Mouse (Mus musculus): ENCODE measurements around the gene Slc9a3r2. TPM values are rescaled to one million over a fixed set of nuclear protein-coding genes. Genes with fewer than 3 reads are reported as not detected.

Gene Slc9a3r2
- polyA plus RNA-seq, 1 experiment from 2014 or later: 23.5 TPM

DNA sequence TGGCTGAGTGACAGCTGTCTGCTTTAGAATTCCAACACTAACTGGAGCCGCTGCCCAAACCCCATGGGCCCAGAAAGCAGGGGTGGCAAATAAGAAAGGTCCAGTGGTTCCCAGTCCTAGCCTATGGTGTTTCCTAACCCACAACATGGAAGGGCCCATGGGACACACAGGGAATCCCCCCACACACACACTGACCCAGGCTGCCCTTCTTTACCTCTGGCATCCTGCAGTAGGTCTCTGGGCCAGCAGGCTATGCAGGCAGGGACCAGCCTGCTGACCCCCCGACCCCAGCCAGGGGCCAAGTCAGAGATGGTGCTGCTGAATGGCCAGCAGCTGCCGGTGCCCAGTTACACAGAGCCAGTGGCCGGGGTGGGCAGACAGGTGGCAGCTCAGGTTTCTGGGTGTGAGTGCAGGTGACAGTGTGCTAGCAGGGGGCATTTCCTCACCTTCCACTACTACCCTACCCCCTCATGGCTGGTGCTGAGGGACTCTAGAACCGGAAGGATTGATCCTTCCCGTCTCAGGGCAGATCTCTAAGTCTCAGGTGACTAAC lies 7.3 kb downstream of the Slc9a3r2 start:
- Histone ChIP-seq H3K9me3 (no peaks in the 10 kb centered on the region), H3K27me3 (no peaks in the 10 kb centered on the region), H3K36me3 (0 out of 2 replicates have a peak, but pooled peaks cover 2% of the 10 kb centered on the region), H3K27ac (no peak overlapping the region), H3K9ac (replicated peaks) (no peak overlapping the region), H3K4me2 (replicated peaks) (no peak overlapping the region), H3K4me3 (replicated peaks) (no peak overlapping the region), H3K4me1 (replicated peaks) (no peaks in the 10 kb centered on the region)
- ATAC-seq: no peak
- 77% methylated on average over 6 of the region's 6 CpGs for WGBS

DNA sequence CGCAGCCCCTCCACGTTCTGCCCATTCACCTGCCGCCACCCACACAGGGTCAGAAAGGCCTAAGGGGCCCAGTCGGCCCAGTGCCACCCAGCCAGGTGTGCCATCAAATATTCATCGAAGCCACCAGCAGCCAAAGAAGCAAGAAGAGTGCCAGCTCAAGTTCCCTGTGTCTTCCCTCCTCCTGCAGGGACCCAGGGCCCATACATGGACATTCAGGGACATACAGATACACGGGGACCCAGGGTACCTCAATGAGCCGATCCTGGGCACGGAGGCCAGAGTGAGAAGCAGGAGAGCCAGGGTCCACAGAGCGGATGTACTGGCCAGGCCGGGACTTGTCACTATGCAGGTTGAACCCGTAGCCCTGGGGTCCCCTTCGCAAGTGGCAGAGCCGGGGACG lies 8.2 kb downstream of the Slc9a3r2 start:
- Histone ChIP-seq H3K9ac (replicated peaks) (no peak overlapping the region), H3K27me3 (no peaks in the 10 kb centered on the region)
- ATAC-seq: no peak

DNA sequence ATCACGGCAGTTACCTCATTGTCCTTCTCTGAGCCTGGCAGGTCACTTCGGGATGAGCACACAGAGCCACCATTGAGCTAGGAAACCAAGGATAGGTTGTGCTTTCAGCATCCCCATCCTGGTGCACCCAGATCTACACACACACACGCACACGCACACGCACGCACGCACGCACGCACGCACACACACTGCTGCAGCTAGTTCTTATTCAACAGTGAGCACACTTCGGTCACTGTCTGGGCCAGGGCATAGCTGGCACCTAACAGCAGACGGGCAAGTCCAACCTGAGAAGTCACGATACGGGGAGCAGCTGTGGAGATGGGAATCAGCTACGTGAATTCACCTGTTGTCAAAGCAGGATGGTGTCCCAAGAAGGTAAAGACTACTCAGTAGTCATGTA lies 9.5 kb downstream of the Slc9a3r2 start:
- H3K4me1 ChIP-seq (replicated peaks): no peaks in the 10 kb centered on the region
- H3K4me3 ChIP-seq (replicated peaks): no peak overlapping the region
- H3K9me3 ChIP-seq: no peaks in the 10 kb centered on the region
- 0 out of 2 replicates have a peak, but pooled peaks cover 2% of the 10 kb centered on the region for H3K36me3 ChIP-seq
- no peak for ATAC-seq
- H3K4me2 ChIP-seq (replicated peaks): no peak overlapping the region
- H3K27ac ChIP-seq: no peak overlapping the region
- H3K9ac ChIP-seq (replicated peaks): no peak overlapping the region
- no peaks in the 10 kb centered on the region for H3K27me3 ChIP-seq
- WGBS: 96% methylated on average over 15 of the region's 15 CpGs

More for the DNA sequence above, 8.2 kb downstream of the Slc9a3r2 start:
- Histone ChIP-seq H3K9me3 (no peaks in the 10 kb centered on the region), H3K4me2 (replicated peaks) (no peak overlapping the region), H3K36me3 (0 out of 2 replicates have a peak, but pooled peaks cover 2% of the 10 kb centered on the region), H3K4me3 (replicated peaks) (no peak overlapping the region), H3K4me1 (replicated peaks) (no peaks in the 10 kb centered on the region), H3K27ac (no peak overlapping the region)
- 94% methylated on average over 14 of the region's 14 CpGs for WGBS

DNA sequence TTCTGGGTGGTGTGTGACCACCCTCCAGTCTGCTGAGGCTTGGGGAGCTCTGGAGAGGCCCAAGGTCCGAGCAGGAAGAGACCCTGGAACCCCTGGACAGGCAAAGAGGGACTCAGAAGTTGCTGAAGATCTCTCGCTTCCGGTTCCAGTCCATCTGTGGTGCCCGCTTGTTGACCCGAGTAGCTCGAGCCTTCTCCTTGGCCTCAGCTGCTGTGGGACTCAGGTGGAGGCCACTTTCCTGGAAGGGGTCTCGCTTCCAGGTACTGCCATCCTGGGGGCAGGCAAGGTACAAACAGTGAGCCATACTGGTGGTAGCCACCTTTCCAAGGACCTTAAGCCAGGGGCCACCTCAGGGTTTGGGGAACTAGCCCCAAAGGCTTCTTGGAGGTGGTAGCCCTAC lies 10.0 kb downstream of the Slc9a3r2 start:
- Histone ChIP-seq H3K4me1 (replicated peaks) (no peaks in the 10 kb centered on the region), H3K4me2 (replicated peaks) (no peak overlapping the region), H3K9me3 (no peaks in the 10 kb centered on the region), H3K4me3 (replicated peaks) (no peak overlapping the region), H3K27ac (no peak overlapping the region), H3K9ac (replicated peaks) (no peak overlapping the region), H3K27me3 (no peaks in the 10 kb centered on the region), H3K36me3 (0 out of 2 replicates have a peak, but pooled peaks cover 2% of the 10 kb centered on the region)
- WGBS: 89% methylated on average over 7 of the region's 7 CpGs
- ATAC-seq: no peak

DNA sequence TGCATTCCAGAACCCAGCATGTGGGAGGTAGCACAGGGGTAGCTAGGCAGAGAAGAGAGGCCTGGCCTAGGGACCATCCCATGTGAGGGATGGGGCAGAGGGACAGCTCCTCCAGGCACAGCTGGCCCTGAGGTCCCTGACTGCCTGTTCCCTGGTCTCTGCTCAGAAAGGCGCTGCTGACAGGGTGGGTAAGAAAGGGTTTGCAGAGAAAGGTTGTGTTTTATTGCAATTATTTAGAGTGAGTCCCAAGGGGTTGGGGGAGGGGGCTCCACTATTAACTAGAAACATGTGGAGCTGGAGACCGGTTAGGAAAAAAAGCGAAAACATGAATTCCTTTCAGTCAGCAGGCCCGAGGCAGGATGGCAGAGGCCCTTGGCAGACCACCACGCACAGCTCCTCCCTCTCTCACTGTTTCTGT lies 10.5 kb downstream of the Slc9a3r2 start:
- no peak overlapping the region for H3K27ac ChIP-seq
- 88% methylated on average over 5 of the region's 5 CpGs for WGBS
- H3K9ac ChIP-seq (replicated peaks): no peak overlapping the region

DNA sequence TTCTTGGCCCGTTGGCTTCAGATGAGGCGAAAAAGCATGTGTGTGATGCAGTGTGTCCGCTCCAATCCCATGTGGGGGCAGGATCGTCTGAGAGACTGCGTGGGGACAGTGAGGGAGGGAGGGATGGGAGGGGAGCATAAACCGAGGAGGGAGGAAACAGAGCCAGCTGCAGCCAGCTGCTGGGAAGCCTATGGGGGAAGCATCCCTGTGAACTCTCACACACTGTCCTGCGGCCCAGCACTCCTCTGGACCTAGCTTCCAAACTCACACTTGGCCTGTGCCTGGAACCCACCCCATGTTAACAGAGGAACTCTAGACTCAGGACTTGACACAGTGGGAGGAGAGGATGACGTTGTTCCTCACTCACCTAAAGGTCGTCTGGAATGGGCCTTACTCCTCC lies 11.3 kb downstream of the Slc9a3r2 start:
- Histone ChIP-seq H3K27me3 (no peaks in the 10 kb centered on the region), H3K27ac (no peak overlapping the region), H3K36me3 (0 out of 2 replicates have a peak, but pooled peaks cover 2% of the 10 kb centered on the region), H3K4me1 (replicated peaks) (no peaks in the 10 kb centered on the region), H3K4me2 (replicated peaks) (no peak overlapping the region), H3K4me3 (replicated peaks) (no peak overlapping the region), H3K9me3 (no peaks in the 10 kb centered on the region), H3K9ac (replicated peaks) (no peak overlapping the region)
- no peak for ATAC-seq
- WGBS: 83% methylated on average over 9 of the region's 9 CpGs

More for the DNA sequence above, 10.5 kb downstream of the Slc9a3r2 start:
- 0 out of 2 replicates have a peak, but pooled peaks cover 2% of the 10 kb centered on the region for H3K36me3 ChIP-seq
- no peak for ATAC-seq
- H3K4me3 ChIP-seq (replicated peaks): no peak overlapping the region
- H3K4me1 ChIP-seq (replicated peaks): no peaks in the 10 kb centered on the region
- no peaks in the 10 kb centered on the region for H3K9me3 ChIP-seq
- H3K27me3 ChIP-seq: no peaks in the 10 kb centered on the region
- no peak overlapping the region for H3K4me2 ChIP-seq (replicated peaks)

DNA sequence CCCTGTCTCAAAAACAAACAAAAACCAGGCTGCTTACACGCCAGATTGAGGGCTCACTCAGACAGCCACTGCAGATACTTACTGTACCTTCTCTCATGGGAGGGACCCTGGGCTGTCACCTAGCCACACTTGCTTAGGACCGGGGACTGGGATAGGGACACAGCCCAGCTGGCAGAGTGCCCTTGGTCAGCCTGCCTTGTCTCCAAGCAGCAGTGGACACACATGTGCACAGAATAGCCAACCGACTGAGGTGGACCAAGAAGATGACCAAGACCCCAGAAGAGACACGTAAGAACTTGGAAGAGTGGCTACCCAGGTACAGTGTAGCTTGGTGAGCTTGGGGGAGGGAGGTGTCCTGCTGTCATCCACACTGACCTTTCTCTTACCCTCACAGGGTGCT lies 11.9 kb downstream of the Slc9a3r2 start:
- no peak for ATAC-seq
- no peaks in the 10 kb centered on the region for H3K9me3 ChIP-seq
- WGBS: 90% methylated on average over 4 of the region's 4 CpGs
- H3K27me3 ChIP-seq: no peaks in the 10 kb centered on the region
- H3K9ac ChIP-seq (replicated peaks): no peak overlapping the region
- no peak overlapping the region for H3K27ac ChIP-seq
- peaks cover 3% of the 10 kb centered on the region; the same call in 1 of the 2 replicates for H3K4me1 ChIP-seq (replicated peaks)
- no peak overlapping the region for H3K4me2 ChIP-seq (replicated peaks)
- no peak overlapping the region for H3K4me3 ChIP-seq (replicated peaks)
- 0 out of 2 replicates have a peak, but pooled peaks cover 2% of the 10 kb centered on the region for H3K36me3 ChIP-seq

DNA sequence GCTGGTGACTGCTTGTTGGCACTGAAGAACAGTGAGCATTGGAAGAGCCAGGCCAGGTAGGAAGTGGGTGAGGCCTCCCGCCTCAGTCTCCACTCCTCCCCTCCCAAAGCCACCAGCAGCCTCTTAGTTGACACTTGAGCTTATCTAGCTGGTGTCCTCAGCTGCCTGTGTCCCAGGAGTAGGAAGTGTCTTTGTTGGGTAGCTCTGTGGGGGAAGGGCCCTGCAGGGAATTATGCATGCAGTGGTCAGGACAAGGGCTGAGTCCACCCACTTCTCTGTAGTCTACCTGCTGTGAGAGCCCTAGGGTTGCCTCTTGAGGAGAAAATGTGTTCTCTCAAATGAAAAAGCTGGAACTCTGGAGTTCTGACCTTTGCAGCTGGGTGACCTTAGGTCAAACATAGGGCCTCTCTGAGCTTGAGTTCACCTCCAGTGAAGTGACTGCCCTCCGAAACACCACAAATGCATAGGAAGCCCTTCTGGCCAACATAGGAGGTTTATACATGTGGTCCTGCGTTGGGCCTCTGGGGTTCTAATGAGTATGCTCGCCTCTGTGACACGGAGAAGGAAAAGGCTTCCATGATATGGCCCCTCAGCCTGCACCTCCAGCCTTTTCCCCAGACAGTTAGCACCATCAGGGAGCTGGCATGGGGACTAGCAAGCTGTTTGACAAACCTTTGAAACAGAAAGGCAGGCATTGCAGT lies 13.2 kb downstream of the Slc9a3r2 start:
- Histone ChIP-seq H3K27me3 (no peaks in the 10 kb centered on the region), H3K4me1 (replicated peaks) (peaks cover 12% of the 10 kb centered on the region), H3K4me2 (replicated peaks) (no peak overlapping the region), H3K9me3 (no peaks in the 10 kb centered on the region), H3K4me3 (replicated peaks) (no peak overlapping the region), H3K9ac (replicated peaks) (peak overlapping the region; percentile 48; the same call in 1 of the 2 replicates), H3K36me3 (0 out of 2 replicates have a peak, but pooled peaks cover 2% of the 10 kb centered on the region), H3K27ac (no peak overlapping the region)
- 70% methylated on average over 5 of the region's 5 CpGs for WGBS
- no peak for ATAC-seq

DNA sequence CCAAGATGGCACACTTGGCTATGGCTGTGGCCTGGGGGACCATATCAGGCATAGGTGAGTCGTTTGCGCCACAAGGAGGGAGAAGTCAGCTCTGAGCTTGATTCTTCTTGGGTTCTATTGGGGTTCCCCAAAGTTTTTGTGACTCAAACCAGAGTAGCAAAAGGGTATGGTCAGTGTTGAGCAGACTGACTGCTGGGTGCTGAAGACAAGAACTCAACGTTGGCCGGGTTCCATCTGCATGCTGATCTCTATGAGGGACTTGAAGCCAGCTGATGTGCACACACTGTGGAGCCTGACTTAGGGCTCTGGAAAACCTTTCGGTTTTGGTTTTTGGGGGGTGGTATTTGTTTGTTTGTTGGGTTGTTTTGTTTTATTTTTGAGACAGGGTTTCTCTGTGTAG lies 14.4 kb downstream of the Slc9a3r2 start:
- ATAC-seq: no peak
- H3K27ac ChIP-seq: no peak overlapping the region
- H3K27me3 ChIP-seq: no peaks in the 10 kb centered on the region
- H3K4me1 ChIP-seq (replicated peaks): peaks cover 17% of the 10 kb centered on the region
- H3K9ac ChIP-seq (replicated peaks): no peak overlapping the region
- no peak overlapping the region for H3K4me3 ChIP-seq (replicated peaks)
- 97% methylated on average over 5 of the region's 5 CpGs for WGBS
- no peak overlapping the region for H3K4me2 ChIP-seq (replicated peaks)
- H3K9me3 ChIP-seq: no peaks in the 10 kb centered on the region
- H3K36me3 ChIP-seq: peaks cover 6% of the 10 kb centered on the region

DNA sequence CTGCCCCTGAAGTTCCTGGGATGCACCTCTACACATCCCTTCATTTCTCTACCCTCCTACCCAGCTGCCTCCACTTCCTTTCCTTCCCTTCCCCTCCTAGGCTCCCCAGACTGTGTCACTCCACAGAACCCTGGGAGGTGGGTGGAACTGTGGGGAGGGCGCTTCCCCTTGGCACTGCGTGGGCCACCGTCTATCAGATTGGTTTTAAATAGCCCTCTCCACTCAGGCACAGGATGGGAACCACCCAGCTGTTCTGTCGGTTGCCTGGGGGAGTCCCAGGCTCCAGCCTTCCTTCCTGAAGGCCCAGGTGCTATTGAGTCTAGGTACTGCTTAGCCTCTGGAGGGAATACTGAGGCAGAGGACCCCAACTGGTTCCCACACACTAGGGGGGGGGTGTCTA lies 15.1 kb downstream of the Slc9a3r2 start:
- no peak for ATAC-seq

DNA sequence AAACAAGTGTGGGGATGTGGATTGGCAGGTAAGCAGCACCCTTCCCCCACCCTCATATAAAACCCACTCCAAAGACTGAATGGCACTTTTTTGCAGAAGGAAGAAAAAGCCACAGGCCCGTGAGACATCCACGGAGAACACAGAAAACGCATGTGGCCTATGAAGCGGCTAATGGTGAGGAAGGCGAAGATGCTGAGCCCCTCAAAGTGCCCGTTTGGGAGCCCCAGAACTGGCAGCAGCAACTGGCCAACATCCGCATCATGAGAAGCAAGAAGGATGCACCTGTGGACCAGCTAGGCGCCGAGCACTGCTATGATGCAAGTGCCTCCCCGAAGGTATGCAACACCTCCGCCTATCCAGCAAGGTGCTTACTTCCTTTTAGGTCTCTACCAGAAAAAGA lies 16.3 kb downstream of the Slc9a3r2 start:
- no peaks in the 10 kb centered on the region for H3K27me3 ChIP-seq
- peaks cover 22% of the 10 kb centered on the region for H3K36me3 ChIP-seq
- no peak overlapping the region for H3K4me3 ChIP-seq (replicated peaks)
- WGBS: 97% methylated on average over 11 of the region's 11 CpGs
- H3K4me2 ChIP-seq (replicated peaks): no peak overlapping the region
- peaks cover 17% of the 10 kb centered on the region for H3K4me1 ChIP-seq (replicated peaks)
- ATAC-seq: no peak
- no peak overlapping the region for H3K27ac ChIP-seq
- H3K9me3 ChIP-seq: no peaks in the 10 kb centered on the region
- no peak overlapping the region for H3K9ac ChIP-seq (replicated peaks)

More for the DNA sequence above, 15.1 kb downstream of the Slc9a3r2 start:
- no peak overlapping the region for H3K9ac ChIP-seq (replicated peaks)
- H3K36me3 ChIP-seq: peaks cover 10% of the 10 kb centered on the region
- peaks cover 17% of the 10 kb centered on the region for H3K4me1 ChIP-seq (replicated peaks)
- H3K27ac ChIP-seq: no peak overlapping the region
- H3K4me3 ChIP-seq (replicated peaks): no peak overlapping the region
- H3K27me3 ChIP-seq: no peaks in the 10 kb centered on the region
- no peak overlapping the region for H3K4me2 ChIP-seq (replicated peaks)
- WGBS: 93% methylated on average over 4 of the region's 4 CpGs
- no peaks in the 10 kb centered on the region for H3K9me3 ChIP-seq

DNA sequence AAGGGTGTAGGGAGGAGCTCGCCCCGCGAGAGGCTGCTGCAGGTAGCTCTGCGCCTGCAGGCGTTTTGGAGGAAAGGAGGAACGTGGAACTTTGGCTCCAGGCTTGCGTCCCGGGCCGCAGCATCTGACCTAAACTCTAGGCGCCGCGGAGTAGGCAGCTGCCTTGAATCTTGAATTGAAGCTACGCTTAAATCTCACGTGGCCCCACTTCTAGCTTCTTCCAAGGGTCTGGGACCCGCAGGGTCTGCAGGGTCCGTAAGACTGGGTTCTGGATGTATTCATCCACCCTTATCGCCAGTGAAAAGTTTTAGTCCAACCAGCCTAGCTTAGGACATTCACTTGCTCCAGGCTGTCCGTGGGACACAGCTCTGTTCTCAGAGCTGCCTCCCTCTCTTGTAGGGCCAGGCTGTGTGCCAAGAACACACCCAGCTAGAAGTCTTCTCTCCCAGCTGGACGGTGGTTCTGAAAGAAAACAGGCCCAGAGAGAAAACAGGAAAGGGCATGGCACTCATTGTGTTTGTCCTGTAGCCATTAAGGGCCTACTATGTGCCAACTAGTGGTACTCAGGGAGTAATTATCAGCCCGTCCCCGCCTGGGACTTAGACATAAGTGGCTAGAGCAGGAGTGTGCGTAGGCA lies 17.2 kb downstream of the Slc9a3r2 start:
- Histone ChIP-seq H3K4me2 (replicated peaks) (peak overlapping the region; percentile 88), H3K9me3 (no peaks in the 10 kb centered on the region), H3K27me3 (no peaks in the 10 kb centered on the region), H3K27ac (peak overlapping the region; percentile 71), H3K4me1 (replicated peaks) (peaks cover 17% of the 10 kb centered on the region), H3K36me3 (peaks cover 31% of the 10 kb centered on the region), H3K9ac (replicated peaks) (peak overlapping the region; percentile 77), H3K4me3 (replicated peaks) (peak overlapping the region; percentile 71)
- no peak; the same call in none of the 2 replicates for ATAC-seq
- 13% methylated on average over 22 of the region's 22 CpGs for WGBS

All from midbrain, embryonic 13.5 days (tissue).